Mouse (Mus musculus) brain, embryonic 14.5 days (tissue): ENCODE measurements at regions not wholly inside any gene's neighbourhood (a gene's known extent, or its start where the extent isn't known, plus 50 kb on each side); places are given as distances from the start of the nearest gene placed in this dataset.

Experiments
- CTCF ChIP-seq: fragments of 200-500 bp; IDR thresholded peaks from 2 replicates; pipeline ENCODE4 v1.5.1; 2012; ENCODE audit warnings: inconsistent platforms, mild to moderate bottlenecking, moderate library complexity, borderline replicate concordance; ENCODE audit not compliant: insufficient read depth, insufficient read length; ENCODE audit errors: extremely low read depth
- POLR2A ChIP-seq: fragments of 200-500 bp; IDR thresholded peaks from 2 replicates; pipeline ENCODE4 v1.6.1; 2012; ENCODE audit warnings: mild to moderate bottlenecking, inconsistent platforms, borderline replicate concordance; ENCODE audit not compliant: poor library complexity, insufficient read depth, insufficient read length, severe bottlenecking; ENCODE audit errors: extremely low read depth

- no peak for TF ChIP-seq POLR2A
- no peak for TF ChIP-seq CTCF
Measured at GRCm38 (mm10) chr14:99521954-99522523, 223.5 kb downstream of the Klf5 start.
